Mouse (Mus musculus) midbrain, embryonic 14.5 days (tissue): ENCODE results near the gene Trim24. TPM values are rescaled to one million over a fixed set of nuclear protein-coding genes. Genes with fewer than 3 reads are reported as not detected.

Source experiments
- ATAC-seq: fragments of 200-750 bp; cut with Nextera tagmentation; 2 replicates; pipeline ENCODE4 v1.8.0; 2017; ENCODE audit warnings: moderate number of reproducible peaks, moderate library complexity; ENCODE audit not compliant: low FRiP score, low TSS enrichment
- DNase-seq: peaks from one replicate; pipeline ENCODE4 v3.0.0-alpha.2; 2015
- H3K27ac ChIP-seq: fragments of 300-500 bp; sonication (generic); replicated peaks from 2 replicates; pipeline ENCODE4 v1.5.1; 2014; ENCODE audit warnings: mild to moderate bottlenecking, low read depth, low read length, moderate library complexity
- H3K27me3 ChIP-seq: fragments of 300-500 bp; sonication (generic); 2 replicates; pipeline ENCODE4 v1.6.1; 2014; ENCODE audit warnings: low read length, control low read depth, mixed read lengths; ENCODE audit not compliant: control insufficient read depth, insufficient read depth
- H3K36me3 ChIP-seq: fragments of 300-500 bp; sonication (generic); 2 replicates; pipeline ENCODE4 v1.6.1; 2014; ENCODE audit warnings: low read length, control low read depth; ENCODE audit not compliant: control insufficient read depth, insufficient read depth
- H3K4me1 ChIP-seq: fragments of 300-500 bp; sonication (generic); 2 replicates; pipeline ENCODE4 v1.6.1; 2014; ENCODE audit warnings: mild to moderate bottlenecking, antibody characterized with exemption, low read length, control low read depth; ENCODE audit not compliant: control insufficient read depth, insufficient read depth
- H3K4me2 ChIP-seq: fragments of 300-500 bp; sonication (generic); 2 replicates; pipeline ENCODE4 v1.6.1; 2014; ENCODE audit warnings: mild to moderate bottlenecking, low read length, moderate library complexity
- H3K4me3 ChIP-seq: fragments of 300-500 bp; sonication (generic); replicated peaks from 2 replicates; pipeline ENCODE4 v1.5.1; 2014; ENCODE audit warnings: low read depth, low read length
- H3K9ac ChIP-seq: fragments of 300-500 bp; sonication (generic); replicated peaks from 2 replicates; pipeline ENCODE4 v1.6.1; 2014; ENCODE audit warnings: mild to moderate bottlenecking, low read length, moderate library complexity
- H3K9me3 ChIP-seq: fragments of 300-500 bp; sonication (generic); 2 replicates; pipeline ENCODE4 v1.6.1; 2016; ENCODE audit warnings: low read length, control low read depth, mixed read lengths; ENCODE audit not compliant: control insufficient read depth
- WGBS: fragments of 180-500 bp; shearing (Covaris S2); extraction: QIAGEN DNeasy Blood & Tissue Kit; methylation state at CpG from one replicate; pipeline ENCODE4 v1.1.7; 2014; 5-methylcytosine and 5-hydroxymethylcytosine counted together
- polyA plus RNA-seq: library from polyadenylated mRNA; unstranded; fragments of >200 nt; fragmentation: Nextera tagmentation; extraction: Ambion mirVana; gene quantifications from 2 replicates; pipeline ENCODE4 v1.2.1, GENCODE M21; 2014

The Trim24 gene
- polyA plus RNA-seq, 1 experiment from 2014 or later: 43.5 TPM

DNA sequence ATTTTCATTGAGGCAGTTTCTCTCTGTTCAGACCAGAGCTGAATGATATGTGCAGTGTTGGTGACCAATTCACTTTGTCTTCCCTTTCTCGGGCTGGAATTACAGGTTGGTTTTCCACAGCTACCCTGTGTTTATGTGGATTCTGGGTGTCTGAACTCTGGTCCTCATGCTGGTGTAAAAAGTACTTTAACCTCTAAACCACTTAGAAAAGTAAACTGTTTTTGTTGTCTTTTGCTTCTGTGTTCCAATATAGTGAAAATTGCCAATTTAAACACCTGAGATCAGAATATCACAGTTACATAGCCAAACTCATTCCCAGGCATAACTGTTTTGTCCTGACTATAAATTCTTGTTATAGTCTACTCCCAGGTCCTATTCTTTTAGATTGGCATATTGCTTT, 56.1 kb downstream of the Trim24 start:
- H3K36me3 ChIP-seq: peaks cover 28% of the 10 kb centered on the region
- no peaks in the 10 kb centered on the region for H3K9me3 ChIP-seq
- no peak overlapping the region for H3K9ac ChIP-seq
- H3K4me3 ChIP-seq: no peak overlapping the region
- H3K27ac ChIP-seq: no peak overlapping the region
- H3K27me3 ChIP-seq: no peaks in the 10 kb centered on the region
- H3K4me2 ChIP-seq: no peak overlapping the region
- ATAC-seq: no peak
- 93% methylated on average over 1 of the region's 1 CpGs for WGBS
- no peak for DNase-seq
- no peaks in the 10 kb centered on the region for H3K4me1 ChIP-seq

DNA sequence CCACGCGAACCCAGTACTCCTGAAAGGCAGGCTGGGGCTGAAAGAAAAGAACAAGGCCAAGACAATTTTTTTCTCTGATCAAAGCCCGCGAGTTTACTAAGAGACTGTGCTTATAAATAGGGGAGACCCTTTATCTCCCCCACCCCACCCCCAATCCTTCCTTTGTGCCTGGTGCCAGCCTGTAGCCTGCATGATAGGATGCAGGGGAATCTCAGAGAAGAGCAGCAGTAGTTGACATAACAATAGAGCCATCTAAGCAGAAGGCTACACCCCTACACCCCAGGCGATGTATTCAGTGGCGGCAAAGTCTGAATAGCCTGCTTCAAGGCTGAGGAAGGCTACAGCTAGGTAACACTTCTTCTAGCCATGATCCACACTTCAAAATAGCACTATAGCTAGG, 65.9 kb downstream of the Trim24 start:
- DNase-seq (peak; percentile 18), ATAC-seq (no peak)
- no peaks in the 10 kb centered on the region for H3K27me3 ChIP-seq
- H3K4me1 ChIP-seq: 0 out of 2 replicates have a peak, but pooled peaks cover 7% of the 10 kb centered on the region
- no peak overlapping the region for H3K4me2 ChIP-seq
- no peak overlapping the region for H3K4me3 ChIP-seq
- H3K9ac ChIP-seq: no peak overlapping the region
- H3K9me3 ChIP-seq: no peaks in the 10 kb centered on the region
- no peak overlapping the region for H3K27ac ChIP-seq
- peaks cover 17% of the 10 kb centered on the region for H3K36me3 ChIP-seq
- 12% methylated on average over 6 of the region's 6 CpGs for WGBS

DNA sequence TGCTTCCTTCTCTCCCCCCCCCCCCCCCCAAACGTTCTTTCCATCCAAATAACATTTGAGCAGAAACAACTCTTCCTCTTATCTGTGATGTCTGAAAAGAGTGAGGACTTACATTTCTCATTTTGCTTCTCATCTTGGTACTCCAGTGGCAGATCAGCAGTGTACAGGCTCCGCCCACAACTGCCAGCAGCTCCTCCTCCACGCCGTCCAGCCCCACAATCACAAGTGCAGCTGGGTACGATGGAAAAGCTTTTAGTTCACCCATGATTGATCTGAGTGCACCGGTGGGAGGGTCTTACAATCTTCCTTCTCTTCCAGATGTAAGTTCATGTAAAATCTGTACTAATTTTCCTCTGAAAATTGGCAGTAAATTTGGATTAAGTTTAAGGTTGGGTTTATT, 80.7 kb downstream of the Trim24 start:
- DNase-seq (no peak), ATAC-seq (no peak)
- H3K9me3 ChIP-seq: no peaks in the 10 kb centered on the region
- no peak overlapping the region for H3K9ac ChIP-seq
- no peak overlapping the region for H3K4me2 ChIP-seq
- peaks cover 83% of the 10 kb centered on the region for H3K36me3 ChIP-seq
- 87% methylated on average over 6 of the region's 6 CpGs for WGBS
- no peaks in the 10 kb centered on the region for H3K27me3 ChIP-seq
- H3K4me1 ChIP-seq: no peaks in the 10 kb centered on the region
- H3K4me3 ChIP-seq: no peak overlapping the region
- no peak overlapping the region for H3K27ac ChIP-seq

DNA sequence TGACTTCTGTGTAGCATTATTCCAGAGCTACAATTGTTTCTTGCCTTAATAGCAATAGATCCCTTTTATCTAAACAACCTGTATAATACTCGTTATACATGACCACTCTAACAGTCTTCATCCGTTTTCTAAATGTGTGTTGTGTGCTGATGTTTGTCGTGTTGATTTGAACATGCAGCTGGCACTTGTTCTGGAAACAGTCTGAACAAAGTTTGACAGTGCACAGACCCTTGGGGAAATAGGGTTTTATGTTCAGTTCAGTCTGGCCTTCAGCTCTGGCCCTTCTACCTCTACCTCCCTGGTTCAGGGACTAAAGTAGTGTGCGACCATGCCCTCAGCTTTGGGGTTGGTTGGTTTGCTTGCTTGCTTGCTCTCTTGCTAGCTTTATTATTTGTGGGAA, 96.8 kb downstream of the Trim24 start:
- no peak overlapping the region for H3K27ac ChIP-seq
- H3K9me3 ChIP-seq: no peaks in the 10 kb centered on the region
- no peak overlapping the region for H3K4me3 ChIP-seq
- H3K4me2 ChIP-seq: no peak overlapping the region
- H3K9ac ChIP-seq: no peak overlapping the region
- WGBS: 97% methylated on average over 4 of the region's 4 CpGs
- no peaks in the 10 kb centered on the region for H3K27me3 ChIP-seq
- DNase-seq (no peak), ATAC-seq (no peak)
- no peaks in the 10 kb centered on the region for H3K4me1 ChIP-seq
- peaks cover 58% of the 10 kb centered on the region for H3K36me3 ChIP-seq

DNA sequence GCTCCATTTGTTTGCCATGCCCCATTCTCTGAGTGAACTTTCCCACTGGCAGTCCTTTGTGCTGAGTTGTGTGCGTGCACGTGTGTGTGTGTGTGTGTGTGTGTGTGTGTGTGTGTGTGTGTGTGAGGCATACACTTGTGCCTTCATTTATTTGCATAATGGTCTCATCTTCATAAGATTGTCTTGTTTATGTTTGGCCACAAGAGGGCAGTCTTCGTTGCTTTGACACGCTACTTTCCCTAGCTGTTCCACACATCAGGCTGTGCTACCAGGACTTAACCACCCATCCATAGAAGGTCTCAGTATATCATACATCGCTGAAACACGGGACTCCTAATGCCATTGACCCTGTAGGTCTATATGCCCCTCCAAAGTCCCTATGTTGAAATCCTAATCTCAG, 136.8 kb downstream of the Trim24 start:
- WGBS: 8% methylated on average over 6 of the region's 6 CpGs

DNA sequence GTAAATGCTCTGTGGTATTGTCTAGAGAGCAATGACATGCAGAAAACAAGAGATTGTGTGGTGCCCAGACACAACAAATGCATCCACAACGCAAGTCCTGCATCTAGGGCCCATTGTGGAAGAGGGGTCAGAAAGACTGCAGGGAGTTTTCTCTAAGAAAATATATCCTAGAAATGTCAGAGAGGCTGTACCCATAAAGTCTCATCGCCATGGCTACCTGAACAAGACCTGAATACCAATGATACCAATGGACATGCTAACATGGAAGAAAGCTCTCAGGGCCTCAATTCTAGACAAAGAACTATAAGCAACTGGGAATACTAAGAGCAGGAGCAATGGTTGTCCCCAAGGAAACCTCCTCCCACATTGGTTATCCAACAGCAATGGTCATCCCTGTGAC, 142.2 kb downstream of the Trim24 start:
- Histone ChIP-seq H3K9ac (no peak overlapping the region), H3K4me3 (no peak overlapping the region), H3K4me2 (no peak overlapping the region), H3K4me1 (no peaks in the 10 kb centered on the region; the same call in 1 of the 2 replicates), H3K27ac (peak overlapping the region; percentile 20; the same call in 1 of the 2 replicates), H3K9me3 (no peaks in the 10 kb centered on the region), H3K36me3 (no peaks in the 10 kb centered on the region), H3K27me3 (no peaks in the 10 kb centered on the region)
- DNase-seq (peak; percentile 60), ATAC-seq (no peak)
- 60% methylated on average over 2 of the region's 2 CpGs for WGBS

More for the DNA sequence above, 136.8 kb downstream of the Trim24 start:
- no peak overlapping the region for H3K27ac ChIP-seq
- peak; percentile 60 for ATAC-seq
- no peaks in the 10 kb centered on the region for H3K36me3 ChIP-seq
- peak; percentile 87 for DNase-seq
- H3K9ac ChIP-seq: no peak overlapping the region
- no peak overlapping the region for H3K4me2 ChIP-seq
- H3K27me3 ChIP-seq: no peaks in the 10 kb centered on the region
- H3K9me3 ChIP-seq: no peaks in the 10 kb centered on the region
- H3K4me1 ChIP-seq: no peaks in the 10 kb centered on the region; the same call in 1 of the 2 replicates
- H3K4me3 ChIP-seq: no peak overlapping the region

Other genes with a start within 250 kb of the Trim24 start
- 0.70 and 0.86 TPM in 2 replicates for gene Svopl, start 176.2 kb downstream of the Trim24 start, polyA plus RNA-seq
- not detected in 2 replicates for gene Tmem213, start 238.4 kb downstream of the Trim24 start, polyA plus RNA-seq